Mouse (Mus musculus) gastrocnemius, adult 2 months (tissue): ENCODE results near the gene Echdc2. TPM values are rescaled to one million over a fixed set of nuclear protein-coding genes. Genes with fewer than 3 reads are reported as not detected.
"Not testable (repeated sequence)": the region's sequence is repeated elsewhere in the genome, so short reads cannot be mapped to it uniquely, and the experiment has no call there.

Source experiments
- DNase-seq: peaks from one replicate; pipeline ENCODE4 v3.0.0; 2022
- H3K27ac ChIP-seq: fragments of 200-600 bp; 2 replicates; pipeline ENCODE4 v1.8.1; 2022; ENCODE audit warnings: mild to moderate bottlenecking
- H3K4me3 ChIP-seq: fragments of 200-600 bp; 2 replicates; pipeline ENCODE4 v1.8.1; 2022; ENCODE audit warnings: mild to moderate bottlenecking, moderate library complexity
- CTCF ChIP-seq: fragments of 200-600 bp; IDR thresholded peaks from 2 replicates; pipeline ENCODE4 v1.8.1; 2022; ENCODE audit warnings: antibody characterized with exemption, mild to moderate bottlenecking, moderate library complexity
- intact Hi-C: fragments of 180-260 bp; cut with DNase I; formaldehyde crosslinking; loops from one replicate; pipeline ENCODE4 v1.15.1; 2025
- long read RNA-seq, 2 experiments: library from polyadenylated mRNA; stranded (forward); transcript quantifications; one replicate each; pipeline ENCODE4 v2.0.0; 2021
- total RNA-seq, 2 experiments: library from RNA; stranded (reverse); gene quantifications; 2 replicates each; pipeline ENCODE4 v1.2.3; 2021

Echdc2 gene
- 1 to 10 TPM; 5.8 to 7.9 TPM for total RNA-seq
- long read RNA-seq, experiment 1, transcript Echdc2-201 (10 exons, 1,307 nt): major isoform, 7 of 11 reads
- long read RNA-seq, experiment 1, partial matches to known transcripts: 1 of 11 reads
- long read RNA-seq, experiment 1, other reads (novel, unspliced or antisense): 0 of 11 reads
- long read RNA-seq, experiment 2, transcript Echdc2-201 (10 exons, 1,307 nt): major isoform, 12 of 13 reads
- long read RNA-seq, experiment 2, partial matches to known transcripts: 0 of 13 reads
- long read RNA-seq, experiment 2, other reads (novel, unspliced or antisense): 1 of 13 reads

DNA sequence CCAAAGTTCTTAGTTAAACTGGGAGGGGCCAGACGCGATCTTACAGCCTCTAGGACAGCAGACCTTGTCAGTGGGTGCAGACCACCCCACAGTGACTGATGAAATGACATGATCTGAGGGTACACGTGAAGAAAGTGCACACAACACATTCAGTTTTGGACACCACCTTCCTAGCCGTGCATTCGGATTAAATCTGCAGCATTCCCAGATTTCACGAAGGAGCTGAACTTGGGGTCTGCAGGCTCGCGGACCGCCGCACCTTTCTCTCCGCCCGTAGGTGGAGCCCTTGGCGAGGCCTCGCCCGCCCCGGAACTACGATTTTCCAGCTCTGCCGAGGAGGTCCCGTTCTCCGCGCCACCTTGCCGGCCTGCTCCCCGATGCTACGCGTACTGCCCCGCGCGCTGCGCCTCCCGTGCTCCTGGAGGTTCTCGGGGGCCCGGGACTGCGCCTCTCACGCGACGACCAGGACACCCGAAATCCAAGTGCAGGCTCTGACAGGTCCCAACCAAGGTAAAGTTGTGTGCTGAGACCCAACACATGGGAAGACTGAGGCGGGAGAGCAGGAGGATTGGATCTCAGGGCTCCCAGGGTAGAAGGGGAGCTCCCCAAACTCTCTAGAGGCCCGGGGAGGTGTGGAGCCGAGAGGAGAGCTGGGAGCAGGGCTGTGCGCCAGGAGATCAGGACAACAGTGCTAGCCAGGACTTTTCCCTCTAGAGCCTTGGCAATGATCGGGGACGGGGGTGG lies at the start of gene Echdc2:
Echdc2 (plus strand) TSS at position 286 of the 744 bp plus-strand sequence.
- TF ChIP-seq CTCF: peak; percentile 60
- peak within 1 kb of the TSS; percentile 77 for H3K4me3 ChIP-seq
- peak; percentile 63 for DNase-seq
- intact Hi-C loops: loop anchor here (5.0 kb wide), 1 partner anchor 162 kb away; the partner anchor contains the start of gene Coa7
- peak within 1 kb of the TSS; percentile 65 for H3K27ac ChIP-seq

DNA sequence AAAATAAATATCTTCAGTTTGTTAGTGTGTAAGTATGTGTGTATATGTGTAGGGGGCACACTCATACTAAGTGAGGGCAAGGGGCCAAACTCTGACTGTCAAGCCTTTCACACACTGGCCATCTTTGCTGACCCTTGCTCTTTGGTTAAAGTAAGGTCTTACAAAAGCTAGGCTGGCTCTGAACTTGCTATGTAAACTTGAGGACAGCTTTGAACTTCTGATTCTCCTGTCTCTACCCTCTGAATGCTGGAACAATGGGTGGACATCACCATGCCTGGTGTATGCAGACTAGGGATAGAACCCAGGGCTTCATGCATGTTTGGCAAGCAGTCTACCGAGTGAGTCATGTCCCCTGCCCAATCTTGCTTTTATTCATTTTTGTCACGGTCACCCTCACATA lies 48.8 kb upstream of the Echdc2 start:
- DNase-seq: no peak
- no peak overlapping the region for H3K4me3 ChIP-seq
- TF ChIP-seq CTCF: no peak
- intact Hi-C loops: no loop called here
- no peak overlapping the region for H3K27ac ChIP-seq

DNA sequence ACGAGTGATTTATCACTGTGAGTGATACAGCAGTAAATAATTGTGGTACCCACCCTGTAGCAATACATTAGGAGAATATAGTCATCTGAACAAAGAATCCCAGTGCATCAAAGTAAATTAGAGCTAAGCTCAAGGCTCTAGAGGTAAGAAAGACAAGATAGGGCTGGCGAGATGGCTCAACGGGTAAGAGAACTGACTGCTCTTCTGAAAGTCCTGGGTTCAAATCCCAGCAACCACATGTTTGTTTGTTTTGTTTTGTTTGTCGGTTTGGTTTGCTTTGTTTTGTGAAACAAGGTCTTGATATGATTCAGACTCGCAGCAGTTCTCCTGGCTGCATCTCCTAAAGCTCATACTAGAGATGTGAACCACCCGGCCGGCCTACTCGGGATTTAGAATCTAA lies 47.7 kb upstream of the Echdc2 start:
- no peak for TF ChIP-seq CTCF
- Histone ChIP-seq H3K27ac (peak overlapping the region; percentile 12; the same call in 1 of the 2 replicates), H3K4me3 (peak overlapping the region; percentile 86)
- no peak for DNase-seq
- intact Hi-C loops: no loop called here

DNA sequence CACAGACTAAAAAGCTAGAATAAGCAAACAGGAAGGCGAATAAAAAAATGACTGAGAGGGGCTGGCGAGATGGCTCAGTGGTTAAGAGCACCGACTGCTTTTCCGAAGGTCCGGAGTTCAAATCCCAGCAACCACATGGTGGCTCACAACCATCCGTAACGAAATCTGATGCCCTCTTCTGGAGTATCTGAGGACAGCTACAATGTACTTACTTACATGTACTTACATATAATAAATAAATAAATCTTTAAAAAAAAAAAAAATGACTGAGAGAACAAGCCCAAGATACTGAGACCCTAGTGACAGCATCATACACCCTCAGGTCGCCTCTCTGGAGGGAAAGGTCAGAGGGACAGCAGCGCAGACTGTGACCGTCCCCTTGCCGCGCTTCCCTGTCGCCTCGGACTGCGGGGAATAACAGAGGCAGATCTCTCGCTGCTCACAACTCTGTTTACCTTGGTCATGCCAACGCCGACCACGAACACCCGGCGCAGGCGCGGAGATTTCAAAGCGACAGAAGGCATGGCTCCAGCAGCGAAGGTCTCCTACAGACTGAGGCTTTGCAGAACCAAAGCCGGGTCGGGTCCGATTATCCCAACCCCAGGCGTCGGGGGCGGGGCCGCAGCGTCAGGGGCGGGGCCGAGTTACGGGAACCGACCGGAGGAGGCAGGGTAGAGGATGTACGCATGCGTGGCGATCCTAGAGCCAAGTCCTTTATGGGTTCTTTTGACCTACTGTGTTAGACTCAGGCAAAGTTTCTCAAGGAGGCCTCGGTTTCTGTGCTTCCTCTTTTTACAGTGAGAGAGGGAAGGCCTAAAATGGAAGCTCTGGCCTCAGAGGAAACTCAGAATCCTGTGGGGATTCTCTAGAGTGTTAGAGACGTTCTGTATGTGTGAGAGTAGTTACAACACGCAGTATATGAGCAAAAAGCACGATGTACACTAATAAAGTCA lies 47.0 kb upstream of the Echdc2 start:
- no peak for TF ChIP-seq CTCF
- DNase-seq: peak; percentile 96
- H3K27ac ChIP-seq: peak overlapping the region; percentile 92
- intact Hi-C loops: no loop called here
- H3K4me3 ChIP-seq: peak overlapping the region; percentile 86

DNA sequence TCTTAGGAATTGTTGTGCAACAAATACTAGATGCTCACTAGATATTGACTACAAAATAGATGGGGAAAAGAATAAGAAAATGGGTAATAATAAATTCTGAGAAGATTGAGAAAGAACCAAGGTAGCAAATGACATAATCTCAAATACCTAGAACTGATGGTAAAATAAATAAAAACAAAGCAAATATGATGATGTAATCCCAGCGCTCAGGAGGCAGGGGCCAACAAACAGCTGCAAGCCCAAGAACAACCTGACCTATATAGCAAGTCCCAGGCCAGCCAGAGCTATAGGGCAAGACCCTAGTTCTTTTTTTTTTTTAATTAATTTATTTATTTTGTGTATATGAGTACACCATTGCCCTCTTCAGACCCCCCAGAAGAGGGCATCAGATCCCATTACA lies 41.1 kb upstream of the Echdc2 start:
- H3K27ac ChIP-seq: no peak overlapping the region
- no peak overlapping the region for H3K4me3 ChIP-seq
- intact Hi-C loops: no loop called here
- no peak for TF ChIP-seq CTCF
- DNase-seq: no peak

DNA sequence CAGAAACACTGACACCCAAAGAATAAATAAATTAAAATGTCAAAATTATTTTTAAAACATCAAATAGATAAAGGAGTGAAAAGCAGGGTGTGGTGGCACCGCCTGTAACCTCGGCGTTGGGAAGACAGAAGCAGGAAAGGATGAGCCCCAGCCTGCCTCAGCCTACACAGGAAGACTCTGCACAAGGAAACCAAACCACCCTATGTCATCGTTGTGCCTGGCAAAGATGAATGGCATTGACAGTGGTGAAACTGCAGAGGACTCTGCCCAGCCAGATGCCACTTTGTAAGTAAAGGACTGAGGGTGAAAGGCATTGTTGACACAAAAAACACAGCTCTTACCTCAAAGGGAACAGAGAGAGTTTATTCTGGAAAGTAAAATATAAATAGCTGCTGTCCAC lies 39.0 kb upstream of the Echdc2 start:
- no peak for TF ChIP-seq CTCF
- H3K4me3 ChIP-seq: no peak overlapping the region
- no peak for DNase-seq
- intact Hi-C loops: no loop called here
- no peak overlapping the region for H3K27ac ChIP-seq

DNA sequence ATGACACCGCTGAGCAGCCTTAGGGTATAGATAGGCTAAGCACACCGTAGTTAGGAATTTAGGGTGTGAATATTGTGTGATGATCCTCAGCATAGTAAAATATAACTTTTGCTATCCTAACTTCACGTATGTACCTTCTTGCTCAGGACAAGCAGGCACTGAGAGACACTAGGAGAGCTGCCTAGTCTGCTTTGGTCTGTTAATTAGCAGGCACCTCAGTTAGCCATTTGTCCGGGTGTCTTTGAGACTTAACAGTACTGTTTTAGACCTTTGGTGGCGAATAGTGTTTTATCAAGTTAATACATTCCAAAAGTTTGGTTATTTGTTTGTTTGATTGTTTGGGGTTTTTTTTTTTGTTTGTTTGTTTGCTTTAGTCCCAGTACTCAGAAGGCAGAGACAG lies 37.7 kb upstream of the Echdc2 start:
- Histone ChIP-seq H3K27ac (no peak overlapping the region), H3K4me3 (no peak overlapping the region)
- intact Hi-C loops: no loop called here
- TF ChIP-seq CTCF: no peak
- DNase-seq: no peak

DNA sequence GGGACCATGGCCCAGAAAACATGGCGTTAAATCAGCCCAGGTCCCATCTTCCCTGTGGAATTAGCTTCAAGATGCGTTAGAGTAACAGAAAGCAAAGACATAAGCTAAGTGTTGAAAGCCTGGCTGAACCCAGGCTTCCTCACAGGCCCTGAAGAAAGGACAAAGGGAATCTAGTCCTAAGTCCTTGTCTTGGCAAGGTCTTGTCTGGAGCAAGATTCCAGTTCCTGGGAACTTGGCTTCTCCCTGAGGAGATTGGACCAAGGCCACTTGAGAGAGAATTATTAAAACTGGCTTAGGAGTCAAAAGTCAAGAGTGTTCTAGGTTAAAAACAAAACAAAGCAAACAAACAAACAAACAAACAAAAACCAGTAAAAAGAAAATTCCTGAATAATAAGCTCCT lies 36.9 kb upstream of the Echdc2 start:
- intact Hi-C loops: no loop called here
- H3K27ac ChIP-seq: no peak overlapping the region
- no peak overlapping the region for H3K4me3 ChIP-seq
- DNase-seq: no peak
- TF ChIP-seq CTCF: no peak

DNA sequence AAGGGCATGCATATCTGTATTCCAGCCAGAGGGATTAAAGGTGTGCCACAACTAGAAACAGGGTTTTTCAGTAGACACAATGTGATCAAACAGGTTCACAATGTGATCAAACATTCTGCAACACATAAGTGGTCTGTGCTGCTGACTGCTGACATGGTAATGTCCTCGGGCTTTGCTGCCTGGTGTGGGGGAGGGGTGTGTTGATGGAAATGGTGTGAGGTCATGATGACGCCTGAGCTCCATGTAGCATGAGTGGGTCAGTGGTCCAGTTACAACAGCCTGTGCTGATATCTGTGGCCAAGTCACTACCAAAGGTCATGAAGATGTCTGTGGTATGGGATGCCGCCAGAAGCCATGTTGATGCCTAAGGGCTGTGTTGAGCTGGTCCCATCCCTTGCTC lies 34.8 kb upstream of the Echdc2 start:
- no peak overlapping the region for H3K27ac ChIP-seq
- DNase-seq: no peak
- intact Hi-C loops: loop anchor here (10.0 kb wide), 1 partner anchor 196 kb away; no protein-coding TSS in a partner anchor
- H3K4me3 ChIP-seq: no peak overlapping the region
- TF ChIP-seq CTCF: no peak

DNA sequence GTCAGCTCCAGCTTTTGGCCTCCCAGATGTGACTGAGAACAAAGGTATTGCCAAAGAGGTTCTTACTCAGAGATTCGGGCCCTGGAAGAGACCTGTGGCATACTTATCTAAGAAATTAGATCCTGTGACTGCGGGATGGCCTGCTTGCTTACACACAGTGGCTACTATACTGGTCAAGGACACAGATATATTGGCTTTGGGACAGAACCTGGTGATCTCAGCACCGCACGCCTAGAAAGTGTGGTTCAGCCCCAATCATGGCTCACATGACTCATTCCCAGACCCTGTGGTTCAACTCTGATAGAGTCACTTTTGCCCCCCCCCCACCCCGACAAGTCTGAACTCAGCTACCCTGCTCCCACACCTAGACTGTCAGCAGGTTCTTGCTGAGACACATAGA lies 28.3 kb upstream of the Echdc2 start:
- no peak for DNase-seq
- H3K4me3 ChIP-seq: no peak overlapping the region
- H3K27ac ChIP-seq: no peak overlapping the region
- no peak for TF ChIP-seq CTCF
- intact Hi-C loops: loop anchor here (10.0 kb wide), 1 partner anchor 202 kb away; no protein-coding TSS in a partner anchor

DNA sequence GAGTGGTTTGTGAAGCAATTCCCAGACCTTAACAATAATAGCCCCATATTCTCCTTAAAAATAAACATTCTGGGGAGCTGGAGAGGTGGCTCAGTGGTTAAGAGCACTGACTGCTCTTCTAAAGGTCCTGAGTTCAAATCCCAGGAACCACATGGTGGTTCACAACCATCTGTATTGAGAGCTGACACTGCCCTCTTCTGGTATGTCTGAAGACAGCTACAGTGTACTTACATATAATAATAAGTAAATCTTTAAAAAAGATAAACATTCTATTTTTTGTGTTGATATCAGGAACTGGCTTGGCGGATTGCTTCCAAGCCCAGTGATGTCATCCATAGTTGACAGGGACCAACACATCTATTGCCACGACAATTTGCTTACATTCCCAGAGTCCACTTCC lies 22.1 kb upstream of the Echdc2 start:
- intact Hi-C loops, H3K4me3 ChIP-seq, H3K27ac ChIP-seq, DNase-seq: not testable (repeated sequence)
- peak; percentile 34 for TF ChIP-seq CTCF

DNA sequence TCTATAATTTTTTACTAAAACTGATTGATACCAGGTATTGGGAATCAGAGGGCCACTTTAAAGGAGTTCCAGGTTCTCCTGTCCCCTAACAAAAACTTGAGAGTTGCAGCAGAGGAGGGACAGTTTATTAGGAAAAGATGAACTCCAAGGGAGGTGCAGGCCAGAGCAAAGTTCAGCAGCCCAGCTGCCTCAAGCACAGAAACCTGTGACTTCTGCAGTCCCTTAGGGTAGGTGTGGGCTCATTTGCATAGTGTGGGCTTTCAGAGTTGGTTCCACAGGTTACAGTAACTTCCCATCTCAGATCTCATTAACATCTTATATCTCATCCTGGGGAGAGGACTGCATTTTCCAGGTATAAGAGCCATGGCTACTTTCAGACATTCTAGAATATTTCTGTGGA lies 21.5 kb upstream of the Echdc2 start:
- DNase-seq: no peak
- H3K27ac ChIP-seq: no peak overlapping the region
- no peak for TF ChIP-seq CTCF
- H3K4me3 ChIP-seq: no peak overlapping the region
- intact Hi-C loops: no loop called here
